Mouse (Mus musculus) myocyte (in vitro differentiated cells): ENCODE measurements around the gene Olfr548-ps1. TPM values are rescaled to one million over a fixed set of nuclear protein-coding genes. Genes with fewer than 3 reads are reported as not detected.

ENCODE experiments used
- H3K27me3 ChIP-seq: one replicate; pipeline ENCODE4 v1.6.1; 2011; ENCODE audit not compliant: control insufficient read depth, insufficient read depth, insufficient read length
- H3K36me3 ChIP-seq: one replicate; pipeline ENCODE4 v1.6.1; 2011; ENCODE audit not compliant: control insufficient read depth, insufficient read depth
- H3K4me2 ChIP-seq: one replicate; pipeline ENCODE4 v1.6.1; 2011; ENCODE audit warnings: low read depth, control low read depth
- H3K4me3 ChIP-seq: one replicate; pipeline ENCODE4 v1.5.1; 2011; ENCODE audit warnings: mild to moderate bottlenecking, control low read depth, moderate library complexity
- H3K79me2 ChIP-seq: one replicate; pipeline ENCODE4 v1.6.1; 2011; ENCODE audit not compliant: control insufficient read depth, insufficient read depth
- H3ac ChIP-seq: one replicate; pipeline ENCODE4 v1.6.1; 2011; ENCODE audit not compliant: control insufficient read depth, insufficient read length
- CEBPB ChIP-seq: IDR thresholded peaks from 2 replicates; pipeline ENCODE4 v1.6.1; 2011; ENCODE audit warnings: mild to moderate bottlenecking, moderate library complexity; ENCODE audit not compliant: poor library complexity, insufficient read depth, severe bottlenecking
- E2F4 ChIP-seq: IDR thresholded peaks from one replicate; pipeline ENCODE4 v1.6.1; 2011; ENCODE audit warnings: mild to moderate bottlenecking, control low read depth, moderate library complexity; ENCODE audit not compliant: insufficient read depth
- MAX ChIP-seq: IDR thresholded peaks from one replicate; pipeline ENCODE4 v1.6.1; 2011; ENCODE audit warnings: low read depth, mild to moderate bottlenecking, control low read depth
- MYOD1 ChIP-seq, 3 experiments: IDR thresholded peaks; one replicate each; pipeline ENCODE4 v1.6.1; 2011; ENCODE audit warnings: control low read depth in 2 of 3, low read depth in 2 of 3, mild to moderate bottlenecking in 2 of 3, moderate library complexity in 1 of 3; ENCODE audit not compliant: insufficient read length in 2 of 3, control insufficient read depth in 1 of 3
- MYOG ChIP-seq, 3 experiments: IDR thresholded peaks; one replicate each; pipeline ENCODE4 v1.6.1; 2011; ENCODE audit warnings: control low read depth in 2 of 3, low read depth in 2 of 3, mild to moderate bottlenecking in 2 of 3; ENCODE audit not compliant: insufficient read length in 2 of 3, control insufficient read depth in 1 of 3, insufficient read depth in 1 of 3
- POLR2A ChIP-seq: IDR thresholded peaks from one replicate; pipeline ENCODE4 v1.6.1; 2011; ENCODE audit warnings: low read depth, mild to moderate bottlenecking, control low read depth, moderate library complexity; ENCODE audit not compliant: insufficient read length
- POLR2AphosphoS2 ChIP-seq: IDR thresholded peaks from one replicate; pipeline ENCODE4 v1.6.1; 2011; ENCODE audit warnings: low read depth, control low read depth; ENCODE audit not compliant: insufficient read length
- REST ChIP-seq: IDR thresholded peaks from one replicate; pipeline ENCODE4 v1.6.1; 2011; ENCODE audit warnings: mild to moderate bottlenecking, control low read depth, moderate library complexity; ENCODE audit not compliant: insufficient read depth, insufficient read length
- SRF ChIP-seq: IDR thresholded peaks from one replicate; pipeline ENCODE4 v1.6.1; 2011; ENCODE audit warnings: low read depth; ENCODE audit not compliant: control insufficient read depth, insufficient read length
- TCF12 ChIP-seq: IDR thresholded peaks from one replicate; pipeline ENCODE4 v1.6.1; 2011; ENCODE audit warnings: mild to moderate bottlenecking, control low read depth; ENCODE audit not compliant: poor library complexity, insufficient read depth, severe bottlenecking
- TCF3 ChIP-seq: IDR thresholded peaks from one replicate; pipeline ENCODE4 v1.6.1; 2011; ENCODE audit warnings: low read depth, control low read depth; ENCODE audit not compliant: insufficient read length
- USF1 ChIP-seq: IDR thresholded peaks from one replicate; pipeline ENCODE4 v1.6.1; 2011; ENCODE audit warnings: low read depth, mild to moderate bottlenecking, control low read depth, moderate library complexity
- polyA plus RNA-seq: library from polyadenylated mRNA; unstranded; fragments of >200 nt; fragmentation: generic; extraction: Trizol; gene quantifications from one replicate; pipeline ENCODE4 v1.2.1, GENCODE M21; 2012; ENCODE audit warnings: missing spikeins

Olfr548-ps1 gene
- polyA plus RNA-seq, 1 experiment: not detected

DNA sequence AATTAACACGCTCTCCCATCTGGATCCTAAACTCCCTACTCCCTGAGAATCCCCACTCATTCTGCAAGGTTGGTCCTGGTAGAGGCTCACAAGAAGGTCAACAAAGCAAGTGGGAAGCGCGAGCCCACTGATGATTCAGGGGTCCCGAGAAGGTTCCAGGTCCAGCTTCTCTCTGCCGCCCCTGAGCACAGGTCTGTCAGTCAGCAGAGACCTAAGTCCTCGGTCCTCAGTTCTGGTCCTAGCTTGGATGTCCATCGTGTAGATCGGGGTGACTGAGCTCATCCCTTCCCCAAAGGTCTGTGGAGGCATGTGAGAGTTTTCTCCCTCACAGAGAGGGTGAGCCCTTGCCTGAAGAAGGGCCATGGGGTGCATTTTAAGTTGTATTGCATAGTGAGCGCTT lies 32.6 kb upstream of the Olfr548-ps1 start:
- H3K4me3 ChIP-seq: no peak overlapping the region
- H3K4me2 ChIP-seq: no peak overlapping the region
- H3K36me3 ChIP-seq: no peaks in the 10 kb centered on the region
- no peak overlapping the region for H3ac ChIP-seq
- no peaks in the 10 kb centered on the region for H3K27me3 ChIP-seq
- no peaks in the 10 kb centered on the region for H3K79me2 ChIP-seq
- no peak for TF ChIP-seq MYOD1 (IDR thresholded peaks at IDR 0.05; ENCODE audit: control insufficient read depth in 1 of 3, insufficient read length in 2 of 3, low read depth in 2 of 3)

- H3K4me3 ChIP-seq: no peak overlapping the region
- no peak overlapping the region for H3ac ChIP-seq
Measured at GRCm38 (mm10) chr7:102508666-102509065, 32.0 kb upstream of the Olfr548-ps1 start.

GRCm38 (mm10) chr7:102509726-102510125 lies 31.0 kb upstream of the Olfr548-ps1 start:
- no peaks in the 10 kb centered on the region for H3K36me3 ChIP-seq
- H3K4me2 ChIP-seq: no peak overlapping the region
- no peak overlapping the region for H3ac ChIP-seq
- H3K4me3 ChIP-seq: no peak overlapping the region
- no peaks in the 10 kb centered on the region for H3K27me3 ChIP-seq
- H3K79me2 ChIP-seq: no peaks in the 10 kb centered on the region
- TF ChIP-seq MAX (no peak), POLR2AphosphoS2 (no peak), E2F4 (no peak), CEBPB (no peak)

More at GRCm38 (mm10) chr7:102508666-102509065, 32.0 kb upstream of the Olfr548-ps1 start:
- Histone ChIP-seq H3K36me3 (no peaks in the 10 kb centered on the region), H3K27me3 (no peaks in the 10 kb centered on the region), H3K79me2 (no peaks in the 10 kb centered on the region), H3K4me2 (no peak overlapping the region)
- TF ChIP-seq E2F4: no peak
- no peak for TF ChIP-seq MYOG (IDR thresholded peaks at IDR 0.05; ENCODE audit: control insufficient read depth in 1 of 3, insufficient read depth in 1 of 3, insufficient read length in 2 of 3, low read depth in 2 of 3)
- no peak for TF ChIP-seq MYOD1 (IDR thresholded peaks at IDR 0.05; ENCODE audit: control insufficient read depth in 1 of 3, insufficient read length in 2 of 3, low read depth in 2 of 3)
- TF ChIP-seq TCF12: no peak
- no peak for TF ChIP-seq POLR2A
- no peak for TF ChIP-seq REST
- no peak for TF ChIP-seq CEBPB
- TF ChIP-seq SRF: no peak
- no peak for TF ChIP-seq POLR2AphosphoS2
- no peak for TF ChIP-seq MAX
- no peak for TF ChIP-seq USF1
- no peak for TF ChIP-seq TCF3

DNA sequence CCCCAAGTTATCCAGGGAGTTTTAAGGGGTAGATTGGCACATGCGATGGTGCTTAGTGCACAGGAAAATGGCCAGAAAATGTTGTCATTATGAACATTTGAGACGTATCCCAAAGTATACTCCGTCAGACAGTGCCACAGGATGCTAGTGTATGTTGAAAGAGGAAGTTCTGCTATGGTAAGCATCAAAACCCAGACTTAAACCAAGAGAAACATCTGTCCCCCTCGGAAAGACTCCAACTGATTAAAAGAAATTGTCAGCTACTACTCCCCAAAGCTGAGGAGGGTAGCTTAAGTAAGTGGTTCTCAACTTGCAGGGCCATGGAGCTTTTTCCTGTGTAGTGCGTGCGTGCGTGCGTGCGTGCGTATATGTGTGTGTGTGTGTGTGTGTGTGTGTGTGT lies 28.8 kb upstream of the Olfr548-ps1 start:
- Histone ChIP-seq H3K4me3 (no peak overlapping the region), H3K4me2 (no peak overlapping the region), H3ac (no peak overlapping the region), H3K27me3 (peaks cover 3% of the 10 kb centered on the region), H3K36me3 (no peaks in the 10 kb centered on the region), H3K79me2 (no peaks in the 10 kb centered on the region)
- TF ChIP-seq TCF3: no peak
- TF ChIP-seq TCF12: no peak
- no peak for TF ChIP-seq CEBPB
- TF ChIP-seq POLR2A: no peak
- TF ChIP-seq MYOD1 (IDR thresholded peaks at IDR 0.05; ENCODE audit: control insufficient read depth in 1 of 3, insufficient read length in 2 of 3, low read depth in 2 of 3): no peak
- no peak for TF ChIP-seq SRF
- no peak for TF ChIP-seq MYOG (IDR thresholded peaks at IDR 0.05; ENCODE audit: control insufficient read depth in 1 of 3, insufficient read depth in 1 of 3, insufficient read length in 2 of 3, low read depth in 2 of 3)
- TF ChIP-seq REST: no peak
- TF ChIP-seq USF1: no peak
- no peak for TF ChIP-seq MAX
- TF ChIP-seq POLR2AphosphoS2: no peak
- TF ChIP-seq E2F4: no peak

DNA sequence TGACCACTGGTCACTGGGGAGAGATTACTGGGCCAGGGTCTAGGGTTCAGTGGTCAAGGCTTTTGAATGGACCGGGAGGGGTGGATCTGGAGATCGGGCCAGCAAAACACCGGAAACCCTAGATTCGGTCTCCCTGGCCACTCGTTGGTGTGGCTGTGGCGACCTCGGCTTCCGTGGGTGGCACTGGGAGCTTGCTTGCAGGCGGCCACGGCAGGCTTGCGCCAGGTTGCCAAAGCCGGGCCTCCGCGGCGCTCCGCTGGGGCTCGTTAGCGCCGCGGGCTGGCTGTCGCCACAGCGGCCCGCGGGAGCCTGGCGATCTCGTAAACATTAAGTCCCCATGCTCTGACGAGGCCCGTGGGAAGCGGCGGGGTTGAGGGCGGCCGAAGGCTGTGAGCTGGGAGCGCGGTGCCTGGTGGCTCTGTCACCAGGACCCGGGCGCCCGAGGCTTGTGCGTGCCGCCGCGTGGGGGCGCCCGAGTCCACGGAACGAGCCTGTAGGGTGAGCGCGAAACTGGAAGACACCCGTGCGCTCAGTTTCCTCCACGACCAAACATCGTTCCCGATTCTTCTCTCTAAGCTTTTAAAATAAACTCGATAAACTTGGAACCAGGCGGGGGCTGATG lies 27.8 kb upstream of the Olfr548-ps1 start:
- Histone ChIP-seq H3K4me3 (no peak overlapping the region), H3ac (no peak overlapping the region), H3K36me3 (no peaks in the 10 kb centered on the region), H3K27me3 (peaks cover 3% of the 10 kb centered on the region), H3K79me2 (no peaks in the 10 kb centered on the region), H3K4me2 (peak overlapping the region; percentile 68)
- no peak for TF ChIP-seq POLR2A
- no peak for TF ChIP-seq TCF12
- TF ChIP-seq MYOD1 (IDR thresholded peaks at IDR 0.05; ENCODE audit: control insufficient read depth in 1 of 3, insufficient read length in 2 of 3, low read depth in 2 of 3): no peak
- TF ChIP-seq USF1: no peak
